Mouse (Mus musculus): ENCODE results near the gene Hacd3. TPM values are rescaled to one million over a fixed set of nuclear protein-coding genes. Genes with fewer than 3 reads are reported as not detected.

The Hacd3 gene
- polyA plus RNA-seq, 1 experiment from 2014 or later = 97.3 TPM

DNA sequence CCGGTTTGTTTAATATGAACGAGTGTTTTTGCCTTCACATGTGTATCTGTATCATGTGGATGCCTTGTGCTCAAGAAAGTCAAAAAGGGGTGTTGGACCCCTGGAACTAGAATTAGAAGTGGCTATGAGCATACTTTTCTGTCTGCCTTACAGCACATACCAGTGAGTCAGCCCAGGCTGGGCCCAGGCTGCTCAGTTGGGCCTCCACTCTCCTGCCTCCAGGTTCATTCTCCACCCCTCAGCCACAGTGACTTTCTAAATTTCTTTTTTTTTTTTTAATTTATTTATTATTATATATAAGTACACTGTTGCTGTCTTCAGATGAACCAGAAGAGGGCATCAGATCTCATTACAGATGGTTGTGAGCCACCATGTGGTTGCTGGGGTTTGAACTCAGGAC, 81.7 kb downstream of the Hacd3 start:
- H3K36me3 ChIP-seq = no peaks in the 10 kb centered on the region
- no peaks in the 10 kb centered on the region for H3K9me3 ChIP-seq
- 88% methylated on average over 2 of the region's 2 CpGs for WGBS
- H3K9ac ChIP-seq = no peak overlapping the region
- H3K4me1 ChIP-seq = peaks cover 27% of the 10 kb centered on the region
- H3K27me3 ChIP-seq = peaks cover 24% of the 10 kb centered on the region
- H3K27ac ChIP-seq = no peak overlapping the region
- no peak overlapping the region for H3K4me3 ChIP-seq
- ATAC-seq (ENCODE audit: low FRiP score, low read depth) = no peak
- no peak overlapping the region for H3K4me2 ChIP-seq (replicated peaks)

DNA sequence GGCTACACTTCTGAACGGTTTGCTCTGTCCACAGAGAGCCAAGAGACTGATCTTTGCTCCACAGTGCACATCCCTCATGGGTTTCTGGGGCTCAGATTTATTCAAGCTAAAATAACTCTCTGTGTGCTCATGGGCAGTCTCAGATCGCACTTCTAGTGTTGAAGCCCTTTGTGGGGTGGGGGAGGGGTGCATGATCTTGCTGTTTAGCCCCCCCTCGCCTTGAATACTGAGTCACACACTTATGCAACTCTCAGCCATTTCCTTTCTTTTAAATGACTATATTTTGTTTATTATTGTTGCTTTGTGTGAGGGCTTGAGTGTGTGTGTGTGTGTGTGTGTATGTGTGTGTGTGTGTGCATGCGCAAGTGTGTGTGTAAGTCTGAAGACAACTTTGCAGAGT, 82.2 kb downstream of the Hacd3 start:
- 65% methylated on average over 4 of the region's 4 CpGs for WGBS
- H3K27me3 ChIP-seq = peaks cover 19% of the 10 kb centered on the region

DNA sequence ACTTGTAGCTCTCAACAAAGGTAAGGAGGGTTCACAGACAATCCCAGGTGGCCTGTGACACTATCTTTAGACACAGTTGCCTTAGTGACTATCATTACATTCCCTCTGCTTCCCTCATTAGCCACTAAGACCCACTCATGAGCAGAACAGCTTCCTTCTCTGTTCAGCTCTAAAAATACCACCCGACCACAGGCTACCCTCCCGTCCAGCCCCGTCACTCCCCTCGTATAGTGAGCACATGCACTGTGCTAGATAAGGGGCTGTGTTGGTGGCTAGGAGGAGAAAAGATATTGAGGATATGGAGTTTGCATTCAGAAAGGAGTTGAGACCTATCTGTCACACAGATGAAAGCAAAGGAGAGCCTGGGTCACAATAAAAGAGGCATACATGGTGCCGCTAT, 83.0 kb downstream of the Hacd3 start:
- 75% methylated on average over 5 of the region's 5 CpGs for WGBS
- no peaks in the 10 kb centered on the region for H3K9me3 ChIP-seq
- no peak overlapping the region for H3K27ac ChIP-seq
- no peak overlapping the region for H3K9ac ChIP-seq
- no peak for ATAC-seq (ENCODE audit: low FRiP score, low read depth)
- H3K27me3 ChIP-seq = peaks cover 13% of the 10 kb centered on the region
- H3K36me3 ChIP-seq = no peaks in the 10 kb centered on the region
- no peak overlapping the region for H3K4me2 ChIP-seq (replicated peaks)
- H3K4me1 ChIP-seq = peaks cover 27% of the 10 kb centered on the region
- no peak overlapping the region for H3K4me3 ChIP-seq

More for the DNA sequence above, 82.2 kb downstream of the Hacd3 start:
- Histone ChIP-seq H3K9ac (no peak overlapping the region), H3K9me3 (no peaks in the 10 kb centered on the region), H3K36me3 (no peaks in the 10 kb centered on the region), H3K4me2 (replicated peaks) (no peak overlapping the region), H3K27ac (no peak overlapping the region), H3K4me3 (no peak overlapping the region), H3K4me1 (peaks cover 26% of the 10 kb centered on the region)
- ATAC-seq (ENCODE audit: low FRiP score, low read depth) = no peak

DNA sequence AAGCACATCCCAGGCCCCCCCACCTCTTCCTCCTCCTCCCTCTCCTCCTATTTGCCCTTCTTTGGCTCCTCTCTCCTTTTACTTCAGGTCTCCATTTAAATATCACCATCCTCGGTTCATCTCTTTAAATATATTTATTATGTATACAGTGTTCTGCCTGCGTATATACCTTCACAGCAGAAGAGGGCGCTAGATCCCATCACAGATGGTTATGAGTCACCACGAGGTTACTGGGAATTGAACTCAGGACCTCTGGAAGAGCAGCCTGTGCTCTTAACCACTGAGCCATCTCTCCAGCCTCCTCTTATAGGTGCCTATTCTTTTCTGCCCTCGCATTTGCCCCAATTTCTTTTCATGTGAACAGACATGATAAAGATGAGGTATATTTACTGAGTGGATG, 84.0 kb downstream of the Hacd3 start:
- WGBS = 65% methylated on average over 5 of the region's 5 CpGs
- Histone ChIP-seq H3K9me3 (no peaks in the 10 kb centered on the region), H3K4me3 (no peak overlapping the region), H3K9ac (no peak overlapping the region), H3K36me3 (no peaks in the 10 kb centered on the region), H3K4me1 (peaks cover 28% of the 10 kb centered on the region), H3K4me2 (replicated peaks) (no peak overlapping the region), H3K27me3 (peaks cover 5% of the 10 kb centered on the region), H3K27ac (no peak overlapping the region)
- no peak for ATAC-seq (ENCODE audit: low FRiP score, low read depth)

Small RNA genes lying within 50 kb of the gene (microRNA-seq; reads per million reads assigned to microRNA genes)
- not detected for gene Gm25640

Other genes starting within 250 kb of the Hacd3 start
- gene Dennd4a, start 210.4 kb downstream of the Hacd3 start, polyA plus RNA-seq (2015; fragmentation: Nextera tagmentation; extraction: Ambion mirVana) = 7.5 and 9.8 TPM in 2 replicates
- 0.06 TPM in 1 of 2 replicates, not detected in the other for gene Slc24a1, start 70.1 kb downstream of the Hacd3 start, polyA plus RNA-seq (2015; fragmentation: Nextera tagmentation; extraction: Ambion mirVana)
- gene Ints14, start 60.8 kb downstream of the Hacd3 start, polyA plus RNA-seq (2015; fragmentation: Nextera tagmentation; extraction: Ambion mirVana) = 52.4 and 54.9 TPM in 2 replicates
- gene Dpp8, start 10.7 kb upstream of the Hacd3 start, polyA plus RNA-seq (2015; fragmentation: Nextera tagmentation; extraction: Ambion mirVana) = 32.5 and 37.0 TPM in 2 replicates
- gene Igdcc4, start 79.8 kb upstream of the Hacd3 start, polyA plus RNA-seq (2015; fragmentation: Nextera tagmentation; extraction: Ambion mirVana) = 24.7 and 27.6 TPM in 2 replicates
- 1.2 and 2.1 TPM in 2 replicates for gene Igdcc3, start 119.5 kb upstream of the Hacd3 start, polyA plus RNA-seq (2015; fragmentation: Nextera tagmentation; extraction: Ambion mirVana)
- gene Parp16, start 173.7 kb upstream of the Hacd3 start, polyA plus RNA-seq (2015; fragmentation: Nextera tagmentation; extraction: Ambion mirVana) = 7.0 and 7.1 TPM in 2 replicates
- gene Cilp, start 243.5 kb upstream of the Hacd3 start, polyA plus RNA-seq (2015; fragmentation: Nextera tagmentation; extraction: Ambion mirVana) = 1.9 TPM in 2 replicates